Mouse (Mus musculus) limb, embryonic 14.5 days (tissue): ENCODE data around the gene Snx22. TPM values are rescaled to one million over a fixed set of nuclear protein-coding genes. Genes with fewer than 3 reads are reported as not detected.

ENCODE experiments used
- ATAC-seq: fragments of 200-750 bp; cut with Nextera tagmentation; 2 replicates; pipeline ENCODE4 v1.8.0; 2017; ENCODE audit warnings: low read depth, moderate number of reproducible peaks, moderate TSS enrichment; ENCODE audit not compliant: low FRiP score
- DNase-seq: peaks from one replicate; pipeline ENCODE4 v3.0.0-alpha.2; 2015; ENCODE audit warnings: low spot score
- H3K27ac ChIP-seq: fragments of 300-500 bp; sonication (generic); replicated peaks from 2 replicates; pipeline ENCODE4 v1.5.1; 2014; ENCODE audit warnings: low read depth, mild to moderate bottlenecking, low read length, moderate library complexity, mixed read lengths
- H3K27me3 ChIP-seq: fragments of 300-500 bp; sonication (generic); 2 replicates; pipeline ENCODE4 v1.6.1; 2014; ENCODE audit warnings: low read length, mixed read lengths; ENCODE audit not compliant: control insufficient read depth, insufficient read depth
- H3K36me3 ChIP-seq: fragments of 300-500 bp; sonication (generic); 2 replicates; pipeline ENCODE4 v1.6.1; 2014; ENCODE audit warnings: mild to moderate bottlenecking, low read length, moderate library complexity, mixed read lengths; ENCODE audit not compliant: control insufficient read depth, insufficient read depth
- H3K4me1 ChIP-seq: fragments of 300-500 bp; sonication (generic); 2 replicates; pipeline ENCODE4 v1.6.1; 2014; ENCODE audit warnings: antibody characterized with exemption, low read length, mixed read lengths; ENCODE audit not compliant: control insufficient read depth, insufficient read depth
- H3K4me2 ChIP-seq: fragments of 300-500 bp; sonication (generic); replicated peaks from 2 replicates; pipeline ENCODE4 v1.6.1; 2014; ENCODE audit warnings: low read depth, mild to moderate bottlenecking, low read length, moderate library complexity; ENCODE audit not compliant: severe bottlenecking
- H3K4me3 ChIP-seq: fragments of 300-500 bp; sonication (generic); replicated peaks from 2 replicates; pipeline ENCODE4 v1.5.1; 2014; ENCODE audit warnings: low read length
- H3K9ac ChIP-seq: fragments of 300-500 bp; sonication (generic); 2 replicates; pipeline ENCODE4 v1.6.1; 2014; ENCODE audit warnings: mild to moderate bottlenecking, low read depth, low read length, moderate library complexity; ENCODE audit not compliant: severe bottlenecking
- H3K9me3 ChIP-seq: fragments of 300-500 bp; sonication (generic); 2 replicates; pipeline ENCODE4 v1.6.1; 2016; ENCODE audit warnings: low read length; ENCODE audit not compliant: control insufficient read depth
- POLR2A ChIP-seq: fragments of 200-500 bp; IDR thresholded peaks from 2 replicates; pipeline ENCODE4 v1.8.0; 2012; ENCODE audit warnings: inconsistent platforms, mild to moderate bottlenecking, moderate library complexity, borderline replicate concordance; ENCODE audit not compliant: insufficient read depth, insufficient read length; ENCODE audit errors: extremely low read depth
- WGBS: fragments of 180-500 bp; shearing (Covaris S2); extraction: QIAGEN DNeasy Blood & Tissue Kit; methylation state at CpG from one replicate; pipeline ENCODE4 v1.1.7; 2014; 5-methylcytosine and 5-hydroxymethylcytosine counted together
- polyA plus RNA-seq, 2 experiments: library from polyadenylated mRNA; depleted of rRNA in 1 of 2; stranded (reverse) in 1 of 2; unstranded in 1 of 2; fragments of >200 nt; fragmentation: Nextera tagmentation in 1 of 2; extraction: Ambion mirVana in 1 of 2; gene quantifications; 2 replicates each; pipeline versions ENCODE4 v1.2.1 to v1.2.3; 2012 to 2014

Gene Snx22
- polyA plus RNA-seq, 2 experiments, result 3.1 to 5.0 TPM

GRCm38 (mm10) chr9:66070151-66070550, 632 bp upstream of the Snx22 start:
- H3K27ac ChIP-seq, result no peak overlapping the region
- H3K9ac ChIP-seq, result no peak overlapping the region
- DNase-seq, result no peak
- no peak overlapping the region for H3K4me3 ChIP-seq
- no peak for TF ChIP-seq POLR2A
- no peak for ATAC-seq
- H3K4me2 ChIP-seq, result no peak overlapping the region
- 81% methylated on average over 5 of the region's 5 CpGs for WGBS
- peaks cover 25% of the 10 kb centered on the region for H3K36me3 ChIP-seq
- no peaks in the 10 kb centered on the region for H3K9me3 ChIP-seq
- H3K27me3 ChIP-seq, result peaks cover 22% of the 10 kb centered on the region; the same call in 1 of the 2 replicates
- H3K4me1 ChIP-seq, result no peaks in the 10 kb centered on the region

DNA sequence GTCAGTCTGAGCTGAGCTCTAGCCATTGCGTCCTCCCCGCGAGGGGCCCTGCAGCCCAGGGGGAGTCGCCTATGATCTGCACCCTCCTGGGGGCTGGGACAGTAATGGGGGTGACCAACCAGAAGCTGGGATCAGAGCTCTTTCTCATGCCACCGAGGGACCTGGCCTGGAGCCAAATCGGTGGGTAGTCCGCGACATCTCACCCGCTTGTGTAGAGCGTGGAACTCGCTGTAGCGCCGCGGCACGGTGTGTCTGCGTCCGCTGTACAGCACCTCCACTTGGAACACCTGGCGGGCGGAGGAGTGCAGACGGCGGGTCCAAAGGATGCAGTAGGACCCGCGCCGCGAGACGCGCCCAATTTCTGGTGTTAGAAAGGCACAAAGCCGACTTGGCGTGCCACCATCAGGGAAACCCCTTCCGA, 538 bp downstream of the Snx22 start:
- 1% methylated on average over 30 of the region's 30 CpGs for WGBS

DNA sequence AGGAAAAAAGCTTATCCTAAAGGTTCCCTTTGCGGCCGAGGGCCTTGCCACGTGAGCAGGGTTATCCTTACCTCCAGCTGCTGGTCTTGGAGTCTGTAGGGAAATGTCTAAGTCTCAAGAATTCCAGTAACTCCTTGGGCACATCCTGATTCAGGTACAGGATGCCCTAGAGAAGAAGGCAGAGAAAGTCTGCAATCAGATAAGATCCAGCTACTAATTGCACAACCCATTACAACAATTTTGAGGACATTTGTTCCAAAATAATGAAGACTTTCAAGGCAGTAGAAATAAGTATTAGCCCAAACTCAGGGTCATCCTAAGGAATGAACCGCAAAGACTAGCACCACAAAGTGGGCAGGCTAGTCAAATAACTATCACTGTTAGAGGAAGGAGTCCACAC, 1.5 kb downstream of the Snx22 start:
- Histone ChIP-seq H3K4me2 (no peak overlapping the region), H3K27me3 (peaks cover 22% of the 10 kb centered on the region; the same call in 1 of the 2 replicates), H3K9me3 (no peaks in the 10 kb centered on the region), H3K4me3 (no peak overlapping the region), H3K9ac (no peak overlapping the region), H3K36me3 (peaks cover 42% of the 10 kb centered on the region), H3K27ac (no peak overlapping the region), H3K4me1 (no peaks in the 10 kb centered on the region)
- 65% methylated on average over 4 of the region's 4 CpGs for WGBS
- DNase-seq, result no peak
- no peak for TF ChIP-seq POLR2A
- no peak for ATAC-seq

More for the DNA sequence above, 538 bp downstream of the Snx22 start:
- DNase-seq (no peak), ATAC-seq (no peak)
- H3K4me3 ChIP-seq, result peak overlapping the region; percentile 54
- H3K4me1 ChIP-seq, result no peaks in the 10 kb centered on the region
- no peaks in the 10 kb centered on the region for H3K9me3 ChIP-seq
- peak overlapping the region; percentile 88 for H3K4me2 ChIP-seq
- peaks cover 32% of the 10 kb centered on the region for H3K36me3 ChIP-seq
- H3K9ac ChIP-seq, result peak overlapping the region; percentile 57
- peaks cover 22% of the 10 kb centered on the region; the same call in 1 of the 2 replicates for H3K27me3 ChIP-seq
- TF ChIP-seq POLR2A, result no peak
- no peak overlapping the region for H3K27ac ChIP-seq

- Histone ChIP-seq H3K9me3 (no peaks in the 10 kb centered on the region), H3K4me1 (no peaks in the 10 kb centered on the region), H3K4me2 (no peak overlapping the region), H3K9ac (no peak overlapping the region), H3K4me3 (no peak overlapping the region), H3K36me3 (peaks cover 47% of the 10 kb centered on the region), H3K27ac (no peak overlapping the region), H3K27me3 (peaks cover 22% of the 10 kb centered on the region; the same call in 1 of the 2 replicates)
- ATAC-seq, result no peak
- WGBS, result 22% methylated on average over 5 of the region's 5 CpGs
- no peak for TF ChIP-seq POLR2A
- DNase-seq, result no peak
Observed at GRCm38 (mm10) chr9:66067542-66067941, 2.0 kb downstream of the Snx22 start.

- Histone ChIP-seq H3K4me1 (no peaks in the 10 kb centered on the region), H3K4me3 (no peak overlapping the region), H3K9me3 (no peaks in the 10 kb centered on the region), H3K36me3 (peaks cover 49% of the 10 kb centered on the region), H3K27ac (no peak overlapping the region), H3K4me2 (no peak overlapping the region), H3K9ac (no peak overlapping the region), H3K27me3 (peaks cover 22% of the 10 kb centered on the region; the same call in 1 of the 2 replicates)
- no peak for DNase-seq
- WGBS, result 97% methylated on average over 3 of the region's 3 CpGs
- no peak for TF ChIP-seq POLR2A
- no peak for ATAC-seq
Observed at GRCm38 (mm10) chr9:66066791-66067190, 2.7 kb downstream of the Snx22 start.

- no peaks in the 10 kb centered on the region for H3K9me3 ChIP-seq
- TF ChIP-seq POLR2A, result no peak
- peaks cover 49% of the 10 kb centered on the region for H3K36me3 ChIP-seq
- H3K4me2 ChIP-seq, result no peak overlapping the region
- peaks cover 17% of the 10 kb centered on the region; the same call in 1 of the 2 replicates for H3K27me3 ChIP-seq
- H3K4me1 ChIP-seq, result peaks cover 11% of the 10 kb centered on the region
- H3K27ac ChIP-seq, result no peak overlapping the region
- DNase-seq (no peak), ATAC-seq (no peak)
- no peak overlapping the region for H3K9ac ChIP-seq
- no peak overlapping the region for H3K4me3 ChIP-seq
- WGBS, result 96% methylated on average over 9 of the region's 11 CpGs
Observed at GRCm38 (mm10) chr9:66064316-66064715, 5.2 kb downstream of the Snx22 start.
